Mouse (Mus musculus) midbrain, embryonic 14.5 days (tissue): ENCODE measurements around the gene Agxt. TPM values are rescaled to one million over a fixed set of nuclear protein-coding genes. Genes with fewer than 3 reads are reported as not detected.
A peak's percentile ranks its signal among the peaks of the same experiment; 100 is the strongest.

Experiments
- ATAC-seq: fragments of 200-750 bp; cut with Nextera tagmentation; 2 replicates; pipeline ENCODE4 v1.8.0; 2017; ENCODE audit warnings: moderate number of reproducible peaks, moderate library complexity; ENCODE audit not compliant: low FRiP score, low TSS enrichment
- DNase-seq: peaks from one replicate; pipeline ENCODE4 v3.0.0-alpha.2; 2015
- H3K27ac ChIP-seq: fragments of 300-500 bp; sonication (generic); replicated peaks from 2 replicates; pipeline ENCODE4 v1.5.1; 2014; ENCODE audit warnings: mild to moderate bottlenecking, low read depth, low read length, moderate library complexity
- H3K27me3 ChIP-seq: fragments of 300-500 bp; sonication (generic); 2 replicates; pipeline ENCODE4 v1.6.1; 2014; ENCODE audit warnings: low read length, control low read depth, mixed read lengths; ENCODE audit not compliant: control insufficient read depth, insufficient read depth
- H3K36me3 ChIP-seq: fragments of 300-500 bp; sonication (generic); 2 replicates; pipeline ENCODE4 v1.6.1; 2014; ENCODE audit warnings: low read length, control low read depth; ENCODE audit not compliant: control insufficient read depth, insufficient read depth
- H3K4me1 ChIP-seq: fragments of 300-500 bp; sonication (generic); 2 replicates; pipeline ENCODE4 v1.6.1; 2014; ENCODE audit warnings: mild to moderate bottlenecking, antibody characterized with exemption, low read length, control low read depth; ENCODE audit not compliant: control insufficient read depth, insufficient read depth
- H3K4me2 ChIP-seq: fragments of 300-500 bp; sonication (generic); 2 replicates; pipeline ENCODE4 v1.6.1; 2014; ENCODE audit warnings: mild to moderate bottlenecking, low read length, moderate library complexity
- H3K4me3 ChIP-seq: fragments of 300-500 bp; sonication (generic); replicated peaks from 2 replicates; pipeline ENCODE4 v1.5.1; 2014; ENCODE audit warnings: low read depth, low read length
- H3K9ac ChIP-seq: fragments of 300-500 bp; sonication (generic); replicated peaks from 2 replicates; pipeline ENCODE4 v1.6.1; 2014; ENCODE audit warnings: mild to moderate bottlenecking, low read length, moderate library complexity
- H3K9me3 ChIP-seq: fragments of 300-500 bp; sonication (generic); 2 replicates; pipeline ENCODE4 v1.6.1; 2016; ENCODE audit warnings: low read length, control low read depth, mixed read lengths; ENCODE audit not compliant: control insufficient read depth
- WGBS: fragments of 180-500 bp; shearing (Covaris S2); extraction: QIAGEN DNeasy Blood & Tissue Kit; methylation state at CpG from one replicate; pipeline ENCODE4 v1.1.7; 2014; 5-methylcytosine and 5-hydroxymethylcytosine counted together
- polyA plus RNA-seq: library from polyadenylated mRNA; unstranded; fragments of >200 nt; fragmentation: Nextera tagmentation; extraction: Ambion mirVana; gene quantifications from 2 replicates; pipeline ENCODE4 v1.2.1, GENCODE M21; 2014

The Agxt gene
- polyA plus RNA-seq, 1 experiment from 2014 or later = not detected

DNA sequence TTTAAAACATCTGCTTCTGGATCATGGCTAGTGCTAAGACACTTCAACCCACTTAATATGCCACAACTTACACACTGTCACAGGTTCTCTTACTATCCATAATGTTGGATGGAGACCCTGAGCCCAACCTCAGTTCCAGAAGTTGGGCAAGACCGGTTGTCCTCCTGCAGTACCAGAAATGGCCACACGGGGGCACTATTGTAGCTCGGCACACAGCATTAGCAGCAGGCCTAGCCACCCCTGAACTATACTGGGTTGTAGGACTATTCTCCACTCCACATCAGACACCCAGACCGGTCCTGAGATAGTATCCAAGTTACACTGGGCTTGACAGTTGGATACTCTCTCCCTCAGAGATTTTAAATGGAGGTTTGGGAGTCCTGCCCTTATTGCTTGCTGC lies 39.4 kb downstream of the Agxt start:
- DNase-seq = peak; percentile 93
- Histone ChIP-seq H3K27ac (no peak overlapping the region), H3K36me3 (no peaks in the 10 kb centered on the region), H3K9me3 (no peaks in the 10 kb centered on the region), H3K4me3 (no peak overlapping the region), H3K27me3 (no peaks in the 10 kb centered on the region), H3K9ac (no peak overlapping the region), H3K4me1 (peaks cover 9% of the 10 kb centered on the region), H3K4me2 (no peak overlapping the region)
- ATAC-seq = peak; percentile 71; the same call in 1 of the 2 replicates
- WGBS = 2% methylated on average over 4 of the region's 4 CpGs

- H3K4me1 ChIP-seq = peaks cover 9% of the 10 kb centered on the region
- no peaks in the 10 kb centered on the region for H3K27me3 ChIP-seq
- DNase-seq (peak; percentile 16), ATAC-seq (0 out of 2 replicates have a peak, but pooled peaks have one; percentile 7)
- no peaks in the 10 kb centered on the region for H3K9me3 ChIP-seq
- peak overlapping the region; percentile 90; the same call in 1 of the 2 replicates for H3K4me2 ChIP-seq
- H3K9ac ChIP-seq = peak overlapping the region; percentile 56; the same call in 1 of the 2 replicates
- H3K36me3 ChIP-seq = no peaks in the 10 kb centered on the region
- H3K27ac ChIP-seq = no peak overlapping the region
- peak overlapping the region; percentile 40; the same call in 1 of the 2 replicates for H3K4me3 ChIP-seq
- WGBS = 21% methylated on average over 6 of the region's 6 CpGs
Measured at GRCm38 (mm10) chr1:93175849-93176248, 40.8 kb downstream of the Agxt start.

GRCm38 (mm10) chr1:93176525-93177332 lies 41.7 kb downstream of the Agxt start:
- Histone ChIP-seq H3K4me2 (peak overlapping the region; percentile 90), H3K4me3 (peak overlapping the region; percentile 40), H3K9me3 (no peaks in the 10 kb centered on the region), H3K27me3 (no peaks in the 10 kb centered on the region), H3K9ac (peak overlapping the region; percentile 56), H3K36me3 (no peaks in the 10 kb centered on the region), H3K27ac (no peak overlapping the region), H3K4me1 (peaks cover 9% of the 10 kb centered on the region)
- peak; percentile 75 for DNase-seq
- 2% methylated on average over 44 of the region's 44 CpGs for WGBS
- ATAC-seq = peak; percentile 55; the same call in 1 of the 2 replicates

GRCm38 (mm10) chr1:93182281-93182680 lies 47.2 kb downstream of the Agxt start:
- 93% methylated on average over 7 of the region's 7 CpGs for WGBS
- ATAC-seq = no peak
- Histone ChIP-seq H3K36me3 (no peaks in the 10 kb centered on the region), H3K4me3 (no peak overlapping the region), H3K4me1 (no peaks in the 10 kb centered on the region), H3K27me3 (no peaks in the 10 kb centered on the region), H3K4me2 (no peak overlapping the region), H3K9me3 (no peaks in the 10 kb centered on the region), H3K27ac (no peak overlapping the region), H3K9ac (no peak overlapping the region)
- no peak for DNase-seq

DNA sequence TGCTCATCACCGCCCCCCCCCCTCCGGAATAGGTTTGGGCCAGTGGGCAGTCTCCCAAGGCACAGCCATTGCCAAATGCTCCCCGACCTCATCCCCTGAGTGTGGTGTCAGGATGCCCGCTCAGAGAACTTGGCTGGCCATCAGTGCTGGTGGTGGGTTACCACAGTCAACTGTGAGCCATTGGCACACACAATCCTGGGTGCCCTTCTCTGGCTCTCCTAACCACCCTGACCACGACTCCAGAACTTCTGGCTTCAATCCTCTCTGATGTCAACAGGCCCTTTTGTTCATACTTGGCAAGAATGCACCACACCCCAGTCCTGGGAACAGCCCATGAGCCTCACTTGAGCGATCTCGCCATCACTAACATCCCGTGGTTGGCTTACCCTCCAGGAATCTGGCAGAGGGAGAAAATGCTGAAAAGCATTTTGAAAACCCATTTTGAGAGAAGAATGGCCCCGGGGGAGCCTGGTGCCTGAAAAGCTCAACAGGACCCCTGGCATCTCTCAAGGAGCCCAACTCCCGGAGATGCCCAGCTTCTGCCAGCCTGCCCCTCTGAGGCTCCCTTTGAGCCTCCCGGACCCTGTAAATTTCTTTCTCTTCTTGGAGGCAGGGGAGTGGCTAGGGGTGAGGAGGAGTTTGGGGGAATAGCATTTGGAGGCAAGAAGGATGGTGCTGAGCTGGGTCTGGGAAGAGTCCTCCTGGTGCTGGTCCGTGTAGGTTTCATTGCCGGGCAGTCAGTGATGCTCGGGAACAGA lies 49.2 kb downstream of the Agxt start:
- Histone ChIP-seq H3K27me3 (no peaks in the 10 kb centered on the region), H3K9ac (no peak overlapping the region), H3K4me2 (no peak overlapping the region), H3K36me3 (no peaks in the 10 kb centered on the region), H3K9me3 (no peaks in the 10 kb centered on the region), H3K4me1 (no peaks in the 10 kb centered on the region), H3K4me3 (no peak overlapping the region), H3K27ac (no peak overlapping the region)
- WGBS = 68% methylated on average over 14 of the region's 14 CpGs
- no peak for ATAC-seq
- peak; percentile 9 for DNase-seq

GRCm38 (mm10) chr1:93190726-93191305 lies 55.8 kb downstream of the Agxt start:
- no peaks in the 10 kb centered on the region for H3K4me1 ChIP-seq
- no peaks in the 10 kb centered on the region for H3K27me3 ChIP-seq
- no peaks in the 10 kb centered on the region for H3K9me3 ChIP-seq
- H3K36me3 ChIP-seq = no peaks in the 10 kb centered on the region
- WGBS = 9% methylated on average over 15 of the region's 17 CpGs
- H3K4me3 ChIP-seq = no peak overlapping the region
- no peak overlapping the region for H3K27ac ChIP-seq
- DNase-seq = no peak
- H3K4me2 ChIP-seq = no peak overlapping the region
- no peak for ATAC-seq
- no peak overlapping the region for H3K9ac ChIP-seq

GRCm38 (mm10) chr1:93194961-93195360 lies 59.9 kb downstream of the Agxt start:
- ATAC-seq (no peak), DNase-seq (no peak)
- 87% methylated on average over 3 of the region's 3 CpGs for WGBS

More at GRCm38 (mm10) chr1:93194961-93195360, 59.9 kb downstream of the Agxt start:
- Histone ChIP-seq H3K4me2 (no peak overlapping the region), H3K9ac (no peak overlapping the region), H3K4me1 (no peaks in the 10 kb centered on the region), H3K9me3 (no peaks in the 10 kb centered on the region), H3K27me3 (no peaks in the 10 kb centered on the region), H3K4me3 (no peak overlapping the region), H3K36me3 (no peaks in the 10 kb centered on the region), H3K27ac (no peak overlapping the region)
